Comparison of ENCODE assay signal across 8 mouse cellular contexts in the genomic region with DNA sequence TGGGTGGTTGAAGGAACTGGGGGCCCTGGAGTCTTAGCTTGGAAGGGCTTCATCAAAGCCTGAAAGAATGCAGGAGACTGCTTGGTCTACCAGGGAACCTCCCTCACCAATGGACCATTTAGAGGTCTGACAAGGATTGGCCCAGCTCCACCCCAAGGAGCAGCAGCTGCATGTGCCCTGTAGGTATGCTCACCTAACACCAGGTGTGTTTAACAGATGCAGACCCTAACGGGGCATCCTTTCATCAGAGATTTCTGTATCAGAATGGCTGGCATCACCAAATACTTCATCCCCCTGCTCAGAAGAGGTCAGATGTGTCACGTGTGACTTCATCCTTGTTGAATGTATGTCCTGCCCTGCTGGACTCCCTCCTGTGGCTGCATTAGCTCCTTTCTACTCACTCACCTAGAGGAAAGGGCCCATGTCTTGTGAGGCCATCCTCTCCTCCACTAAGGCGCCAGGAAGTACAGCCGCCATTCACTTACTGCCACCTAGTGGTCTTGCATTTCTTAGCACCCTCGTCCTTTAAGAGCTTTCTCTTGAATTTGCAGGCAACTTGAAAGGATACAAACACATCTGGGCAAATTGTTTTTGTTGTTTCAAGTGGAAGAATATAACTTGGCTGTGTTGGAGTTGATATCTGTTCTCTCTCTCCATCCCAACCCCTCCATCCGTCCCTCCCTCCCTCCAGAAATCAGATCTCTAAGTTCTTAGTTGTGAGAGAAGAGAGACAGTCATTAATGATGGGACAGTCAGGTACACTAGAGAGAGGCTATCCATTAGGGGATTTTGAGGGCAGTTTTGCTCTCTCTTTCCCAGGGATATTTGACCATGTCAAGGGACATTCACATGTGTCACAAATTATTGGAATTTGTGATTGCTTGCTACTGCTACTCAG.
DNase-seq lines count a peak whose midpoint lies in the region; ATAC-seq and TF ChIP-seq lines count a peak whose summit lies in the region.
"Had no signal": no experiment of that assay in that cellular context is flagged by ENCODE, and none has a peak within 500 bp of the region (broad histone marks: within the 10 kb centered on the region; RNA-seq: fewer than 3 reads in every experiment).

No protein-coding gene starts in this region.

- H3K9me3 ChIP-seq in MEL (replicated peaks; ENCODE audit: insufficient read depth, low read length): no peaks in the 10 kb centered on the region
- H3K9me3 ChIP-seq in embryonic facial prominence, embryonic 11.5 days (replicated peaks; ENCODE audit: control insufficient read depth, low read length): no peaks in the 10 kb centered on the region
- H3K9me3 ChIP-seq: megakaryocyte, embryonic 14.5 days had no signal

- no peaks in the 10 kb centered on the region for H3K36me3 ChIP-seq in MEL (ENCODE audit: control insufficient read depth in 1 of 2, insufficient read depth in 2 of 2, low read length in 2 of 2)
- no peaks in the 10 kb centered on the region for H3K36me3 ChIP-seq in embryonic facial prominence, embryonic 11.5 days (replicated peaks; ENCODE audit: control insufficient read depth, insufficient read depth, low read depth, low read length)

- TF ChIP-seq EP300 in MEL (IDR thresholded peaks at IDR 0.05; ENCODE audit: low read depth in 1 of 2, low read length in 2 of 2): no peak

- peak; percentile 60 to 71 (median 67) for TF ChIP-seq CTCF in MEL (IDR thresholded peaks at IDR 0.05 in 2 of 3, conservative IDR thresholded peaks at IDR 0.05 in 1 of 3; ENCODE audit: control insufficient read depth in 1 of 3, insufficient read depth in 1 of 3, low read depth in 2 of 3, low read length in 3 of 3, poor library complexity in 1 of 3, severe bottlenecking in 1 of 3)

- H3K4me1 ChIP-seq in MEL (ENCODE audit: control insufficient read depth in 1 of 2, insufficient read depth in 2 of 2, low read length in 2 of 2): no peaks in the 10 kb centered on the region
- no peaks in the 10 kb centered on the region for H3K4me1 ChIP-seq in embryonic facial prominence, embryonic 11.5 days (ENCODE audit: control insufficient read depth, insufficient read depth, low read length)

- H3K79me2 ChIP-seq in MEL (ENCODE audit: control insufficient read depth, insufficient read depth, low read length, poor library complexity): no peaks in the 10 kb centered on the region

- no peak overlapping the region for H3K4me3 ChIP-seq in MEL (ENCODE audit: control insufficient read depth in 1 of 2, insufficient read depth in 1 of 2, low read depth in 2 of 2, low read length in 2 of 2)
- no peak overlapping the region for H3K4me3 ChIP-seq in embryonic facial prominence, embryonic 11.5 days (ENCODE audit: low read depth, low read length)
- H3K4me3 ChIP-seq: megakaryocyte, embryonic 14.5 days had no signal

- H3K27ac ChIP-seq in MEL (ENCODE audit: control insufficient read depth, low read depth, low read length): no peak overlapping the region
- no peak overlapping the region for H3K27ac ChIP-seq in embryonic facial prominence, embryonic 11.5 days (replicated peaks; ENCODE audit: low read depth, low read length)

- H3K9ac ChIP-seq in MEL (ENCODE audit: control insufficient read depth, low read depth, low read length, poor library complexity, severe bottlenecking): no peak overlapping the region
- no peak overlapping the region for H3K9ac ChIP-seq in embryonic facial prominence, embryonic 11.5 days (replicated peaks; ENCODE audit: low read length)

- WGBS in embryonic facial prominence, embryonic 11.5 days: 33% methylated on average over 6 of the region's 6 CpGs

- intact Hi-C loops in heart, postnatal 36 days (cut with DNase I): loop anchor here (1.0 to 5.0 kb wide), 4 partner anchors 107 to 503 kb away; no protein-coding TSS in a partner anchor

- no peaks in the 10 kb centered on the region; a peak in 1 of 4 replicates for H3K27me3 ChIP-seq in MEL (ENCODE audit: control insufficient read depth in 1 of 2, insufficient read depth in 2 of 2, low read length in 2 of 2)
- no peaks in the 10 kb centered on the region for H3K27me3 ChIP-seq in embryonic facial prominence, embryonic 11.5 days (ENCODE audit: control insufficient read depth, insufficient read depth, low read length)
- H3K27me3 ChIP-seq: megakaryocyte, embryonic 14.5 days had no signal

- peak; percentile 62 for TF ChIP-seq RAD21 in MEL (IDR thresholded peaks at IDR 0.05; ENCODE audit: low read depth, low read length)

- no peak overlapping the region for H3K4me2 ChIP-seq in embryonic facial prominence, embryonic 11.5 days (ENCODE audit: low read depth, low read length)

- ATAC-seq in embryonic facial prominence, embryonic 11.5 days (replicated peaks; ENCODE audit: insufficient number of reproducible peaks, low FRiP score, low TSS enrichment, low read depth): peak; percentile 82; the same call in 1 of the 2 replicates

- peak; percentile 56 for DNase-seq in MEL (ENCODE audit: low read depth, low spot score)
- peak; percentile 45 to 65 for DNase-seq in adrenal gland, postnatal 36 days
- peak; percentile 86 for DNase-seq in embryonic facial prominence, embryonic 11.5 days (ENCODE audit: low spot score)
- DNase-seq in heart, postnatal 36 days: peak; percentile 46 to 58
- DNase-seq in layer of hippocampus, adult 11-12 months (ENCODE audit: low spot score): peak; percentile 57
- peak; percentile 69 for DNase-seq in lung, postnatal 14 days
- peak; percentile 60 to 79 for DNase-seq in right cerebral cortex, postnatal 10 days (ENCODE audit: low spot score in 2 of 2)

- no peak for TF ChIP-seq POLR2A in MEL (IDR thresholded peaks at IDR 0.05; ENCODE audit: control insufficient read depth in 1 of 2, insufficient read depth in 1 of 2, low read depth in 1 of 2, low read length in 2 of 2, poor library complexity in 1 of 2)

TF ChIP-seq in MEL, 35 proteins besides CTCF, POLR2A, EP300 and RAD21:
- TF ChIP-seq POLR2AphosphoS2 (IDR thresholded peaks at IDR 0.05; ENCODE audit: low read length) (no peak), UBTF (IDR thresholded peaks at IDR 0.05; ENCODE audit: borderline replicate concordance, insufficient read depth, low read depth, low read length) (no peak), ZMIZ1 (IDR thresholded peaks at IDR 0.05; ENCODE audit: low read depth, low read length) (no peak), SMC3 (IDR thresholded peaks at IDR 0.05; ENCODE audit: low read depth, low read length) (peak; percentile 58)
